Mouse (Mus musculus): ENCODE measurements at regions not wholly inside any gene's neighbourhood (a gene's known extent, or its start where the extent isn't known, plus 50 kb on each side); places are given as distances from the start of the nearest gene placed in this dataset.

- TF ChIP-seq CTCF (IDR thresholded peaks at IDR 0.05; ENCODE audit: borderline replicate concordance, insufficient read depth, low read depth, low read length) (no peak), POLR2A (IDR thresholded peaks at IDR 0.05; ENCODE audit: borderline replicate concordance, insufficient read depth, low read length) (no peak)
Measured at GRCm38 (mm10) chr1:120762498-120762897, 160.3 kb downstream of the En1 start.

All from cerebellum, adult 2 months (tissue).